Mouse (Mus musculus) heart, postnatal 14 days (tissue): ENCODE measurements at regions not wholly inside any gene's neighbourhood (a gene's known extent, or its start where the extent isn't known, plus 50 kb on each side); places are given as distances from the start of the nearest gene placed in this dataset.

Experiments used
- DNase-seq, 2 experiments: peaks; one replicate each; pipeline ENCODE4 v3.0.0; 2021 to 2022
- intact Hi-C: fragments of 180-260 bp; cut with DNase I; formaldehyde crosslinking; loops from one replicate; pipeline ENCODE4 v1.15.1; 2025

DNA sequence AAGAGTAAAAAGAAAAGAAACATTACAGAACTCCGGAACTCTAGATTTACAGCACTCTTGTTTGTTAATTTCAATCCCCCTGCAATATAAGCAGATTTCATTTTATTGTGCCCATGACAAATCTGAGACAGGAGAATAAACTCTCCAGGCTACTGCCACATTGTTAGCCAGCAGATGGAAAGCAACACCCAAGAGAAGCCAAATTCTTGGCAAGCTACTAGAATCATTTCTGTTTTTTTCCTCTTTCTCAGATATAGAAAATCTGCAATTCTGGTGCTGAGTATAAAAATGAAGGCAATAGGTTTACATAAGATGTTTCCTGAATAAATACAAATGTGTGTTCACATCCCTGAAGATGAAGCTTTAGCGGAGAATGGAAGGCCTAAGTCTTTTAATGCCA is 60.5 kb upstream of the Ccser1 start:
- DNase-seq, result no peak
- intact Hi-C loops, result no loop called here

DNA sequence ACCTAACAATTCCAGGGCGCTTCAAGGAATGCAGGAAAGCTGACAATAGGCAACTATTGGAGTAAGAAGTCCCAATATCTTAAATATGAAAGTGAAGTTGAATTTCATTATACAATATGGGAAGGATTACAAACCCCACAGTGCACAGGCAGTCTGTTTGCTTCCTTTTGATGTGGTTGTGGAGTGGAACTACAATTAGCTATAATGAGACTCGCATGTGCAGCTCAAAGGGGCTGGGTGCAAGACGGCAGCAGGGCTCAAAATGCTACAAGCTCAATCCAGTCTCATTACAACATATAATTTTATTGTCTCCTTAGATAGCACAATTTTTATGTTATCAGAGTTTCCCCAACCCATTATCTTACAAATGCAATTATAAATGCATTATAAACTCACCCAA is 54.7 kb upstream of the Ccser1 start:
- intact Hi-C loops, result no loop called here
- no peak for DNase-seq

GRCm38 (mm10) chr6:61127238-61127637 is 52.9 kb upstream of the Ccser1 start:
- no peak for DNase-seq
- intact Hi-C loops, result no loop called here

DNA sequence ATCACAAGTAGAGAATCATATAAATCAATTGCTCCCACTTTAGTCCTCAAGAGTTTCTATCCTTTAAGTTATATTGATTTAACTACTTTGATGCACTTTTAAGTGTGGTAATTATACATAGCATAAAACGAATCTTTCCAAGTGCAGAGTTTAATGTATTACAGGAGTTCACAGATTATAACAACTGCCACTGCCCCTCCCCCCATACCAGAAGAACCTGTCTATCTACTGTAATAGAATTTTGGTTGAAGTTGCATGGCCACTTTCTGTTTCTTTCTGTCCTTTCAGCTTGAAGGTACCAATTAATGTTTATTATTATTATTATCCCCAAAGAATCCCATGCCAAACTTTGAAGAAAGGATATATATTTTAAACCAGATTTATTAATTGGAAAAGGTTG is 51.9 kb upstream of the Ccser1 start:
- intact Hi-C loops, result no loop called here
- DNase-seq, result no peak
